Mouse (Mus musculus): ENCODE results near the gene Abhd2. TPM values are rescaled to one million over a fixed set of nuclear protein-coding genes. Genes with fewer than 3 reads are reported as not detected.
A peak's percentile ranks its signal among the peaks of the same experiment; 100 is the strongest.

Abhd2 gene
- polyA plus RNA-seq, 1 experiment from 2014 or later: 4.2 TPM

- Histone ChIP-seq H3K9ac (ENCODE audit: low read length) (no peak overlapping the region), H3K9me3 (ENCODE audit: control insufficient read depth, low read length) (no peaks in the 10 kb centered on the region), H3K4me2 (ENCODE audit: low read length) (no peak overlapping the region), H3K4me1 (ENCODE audit: control insufficient read depth in 2 of 2, insufficient read depth in 2 of 2, low read length in 2 of 2) (peaks cover 3 to 10% of the 10 kb centered on the region in 2 experiments; a peak in 2 of 4 replicates), H3K27ac (replicated peaks in 1 of 2; ENCODE audit: control insufficient read depth in 1 of 2, insufficient read depth in 1 of 2, low read depth in 2 of 2, low read length in 2 of 2) (no peak overlapping the region), H3K27me3 (ENCODE audit: control insufficient read depth, insufficient read depth, low read length) (no peaks in the 10 kb centered on the region), H3K36me3 (ENCODE audit: control insufficient read depth, insufficient read depth, low read length) (no peaks in the 10 kb centered on the region), H3K4me3 (ENCODE audit: control insufficient read depth in 1 of 2, insufficient read depth in 1 of 2, low read depth in 1 of 2, low read length in 2 of 2) (no peak overlapping the region)
- ATAC-seq (ENCODE audit: insufficient number of reproducible peaks, insufficient read depth, low FRiP score, low read depth): no peak
- 33% methylated on average over 7 of the region's 7 CpGs for WGBS
Observed at GRCm38 (mm10) chr7:79267690-79268388, 5.2 kb upstream of the Abhd2 start.

- no peak overlapping the region for H3K27ac ChIP-seq (replicated peaks in 1 of 2; ENCODE audit: control insufficient read depth in 1 of 2, insufficient read depth in 1 of 2, low read depth in 2 of 2, low read length in 2 of 2)
- no peak for ATAC-seq (ENCODE audit: insufficient number of reproducible peaks, insufficient read depth, low FRiP score, low read depth)
Observed at GRCm38 (mm10) chr7:79268897-79269296, 4.1 kb upstream of the Abhd2 start.

GRCm38 (mm10) chr7:79269411-79269810 is 3.6 kb upstream of the Abhd2 start:
- peaks cover 10 to 19% of the 10 kb centered on the region in 2 experiments for H3K4me1 ChIP-seq (ENCODE audit: control insufficient read depth in 2 of 2, insufficient read depth in 2 of 2, low read length in 2 of 2)
- no peaks in the 10 kb centered on the region for H3K27me3 ChIP-seq (ENCODE audit: control insufficient read depth, insufficient read depth, low read length)
- 29% methylated on average over 8 of the region's 8 CpGs for WGBS
- H3K36me3 ChIP-seq (ENCODE audit: control insufficient read depth, insufficient read depth, low read length): no peaks in the 10 kb centered on the region
- H3K9me3 ChIP-seq (ENCODE audit: control insufficient read depth, low read length): no peaks in the 10 kb centered on the region
- no peak overlapping the region for H3K4me3 ChIP-seq (ENCODE audit: control insufficient read depth in 1 of 2, insufficient read depth in 1 of 2, low read depth in 1 of 2, low read length in 2 of 2)
- H3K4me2 ChIP-seq (ENCODE audit: low read length): no peak overlapping the region
- no peak for ATAC-seq (ENCODE audit: insufficient number of reproducible peaks, insufficient read depth, low FRiP score, low read depth)
- no peak overlapping the region for H3K27ac ChIP-seq (replicated peaks in 1 of 2; ENCODE audit: control insufficient read depth in 1 of 2, insufficient read depth in 1 of 2, low read depth in 2 of 2, low read length in 2 of 2)
- no peak overlapping the region for H3K9ac ChIP-seq (ENCODE audit: low read length)

More at GRCm38 (mm10) chr7:79268897-79269296, 4.1 kb upstream of the Abhd2 start:
- Histone ChIP-seq H3K4me3 (ENCODE audit: control insufficient read depth in 1 of 2, insufficient read depth in 1 of 2, low read depth in 1 of 2, low read length in 2 of 2) (no peak overlapping the region), H3K4me2 (ENCODE audit: low read length) (no peak overlapping the region), H3K36me3 (ENCODE audit: control insufficient read depth, insufficient read depth, low read length) (no peaks in the 10 kb centered on the region), H3K9ac (ENCODE audit: low read length) (no peak overlapping the region), H3K27me3 (ENCODE audit: control insufficient read depth, insufficient read depth, low read length) (no peaks in the 10 kb centered on the region), H3K4me1 (ENCODE audit: control insufficient read depth in 2 of 2, insufficient read depth in 2 of 2, low read length in 2 of 2) (peaks cover 6 to 14% of the 10 kb centered on the region in 2 experiments), H3K9me3 (ENCODE audit: control insufficient read depth, low read length) (no peaks in the 10 kb centered on the region)
- WGBS: 87% methylated on average over 8 of the region's 8 CpGs

GRCm38 (mm10) chr7:79269866-79270265 is 3.1 kb upstream of the Abhd2 start:
- H3K9me3 ChIP-seq (ENCODE audit: control insufficient read depth, low read length): no peaks in the 10 kb centered on the region
- no peaks in the 10 kb centered on the region for H3K36me3 ChIP-seq (ENCODE audit: control insufficient read depth, insufficient read depth, low read length)
- no peak overlapping the region for H3K4me2 ChIP-seq (ENCODE audit: low read length)
- H3K27me3 ChIP-seq (ENCODE audit: control insufficient read depth, insufficient read depth, low read length): no peaks in the 10 kb centered on the region
- H3K27ac ChIP-seq (replicated peaks in 1 of 2; ENCODE audit: control insufficient read depth in 1 of 2, insufficient read depth in 1 of 2, low read depth in 2 of 2, low read length in 2 of 2): no peak overlapping the region
- no peak for ATAC-seq (ENCODE audit: insufficient number of reproducible peaks, insufficient read depth, low FRiP score, low read depth)
- peaks cover 13 to 24% of the 10 kb centered on the region in 2 experiments for H3K4me1 ChIP-seq (ENCODE audit: control insufficient read depth in 2 of 2, insufficient read depth in 2 of 2, low read length in 2 of 2)
- H3K4me3 ChIP-seq (ENCODE audit: control insufficient read depth in 1 of 2, insufficient read depth in 1 of 2, low read depth in 1 of 2, low read length in 2 of 2): no peak overlapping the region
- H3K9ac ChIP-seq (ENCODE audit: low read length): no peak overlapping the region
- 28% methylated on average over 1 of the region's 1 CpGs for WGBS

- no peak overlapping the region for H3K9ac ChIP-seq (ENCODE audit: low read length)
- no peak overlapping the region for H3K4me2 ChIP-seq (ENCODE audit: low read length)
- no peaks in the 10 kb centered on the region for H3K36me3 ChIP-seq (ENCODE audit: control insufficient read depth, insufficient read depth, low read length)
- no peaks in the 10 kb centered on the region for H3K27me3 ChIP-seq (ENCODE audit: control insufficient read depth, insufficient read depth, low read length)
- ATAC-seq (ENCODE audit: insufficient number of reproducible peaks, insufficient read depth, low FRiP score, low read depth): no peak
- no peak overlapping the region for H3K27ac ChIP-seq (replicated peaks in 1 of 2; ENCODE audit: control insufficient read depth in 1 of 2, insufficient read depth in 1 of 2, low read depth in 2 of 2, low read length in 2 of 2)
- H3K4me3 ChIP-seq (ENCODE audit: control insufficient read depth in 1 of 2, insufficient read depth in 1 of 2, low read depth in 1 of 2, low read length in 2 of 2): no peak overlapping the region
- WGBS: 57% methylated on average over 9 of the region's 9 CpGs
- H3K9me3 ChIP-seq (ENCODE audit: control insufficient read depth, low read length): no peaks in the 10 kb centered on the region
- H3K4me1 ChIP-seq (ENCODE audit: control insufficient read depth in 2 of 2, insufficient read depth in 2 of 2, low read length in 2 of 2): peaks cover 18 to 35% of the 10 kb centered on the region in 2 experiments
Observed at GRCm38 (mm10) chr7:79270961-79271387, 2.0 kb upstream of the Abhd2 start.

- no peak overlapping the region for H3K9ac ChIP-seq (ENCODE audit: low read length)
- H3K27ac ChIP-seq (replicated peaks in 1 of 2; ENCODE audit: control insufficient read depth in 1 of 2, insufficient read depth in 1 of 2, low read depth in 2 of 2, low read length in 2 of 2): 0 out of 4 replicates have a peak overlapping the region, but pooled peaks of 1 of the 2 experiments have one; percentile 1
- H3K27me3 ChIP-seq (ENCODE audit: control insufficient read depth, insufficient read depth, low read length): no peaks in the 10 kb centered on the region
- ATAC-seq (ENCODE audit: insufficient number of reproducible peaks, insufficient read depth, low FRiP score, low read depth): no peak
- H3K9me3 ChIP-seq (ENCODE audit: control insufficient read depth, low read length): no peaks in the 10 kb centered on the region
- 73% methylated on average over 16 of the region's 16 CpGs for WGBS
- peak overlapping the region; percentile 36 to 38 for H3K4me3 ChIP-seq (ENCODE audit: control insufficient read depth in 1 of 2, insufficient read depth in 1 of 2, low read depth in 1 of 2, low read length in 2 of 2)
- H3K4me1 ChIP-seq (ENCODE audit: control insufficient read depth in 2 of 2, insufficient read depth in 2 of 2, low read length in 2 of 2): peaks cover 23 to 36% of the 10 kb centered on the region in 2 experiments
- peak overlapping the region; percentile 85 for H3K4me2 ChIP-seq (ENCODE audit: low read length)
- no peaks in the 10 kb centered on the region for H3K36me3 ChIP-seq (ENCODE audit: control insufficient read depth, insufficient read depth, low read length)
Observed at GRCm38 (mm10) chr7:79271861-79272788, 874 bp upstream of the Abhd2 start.

- WGBS: 19% methylated on average over 15 of the region's 15 CpGs
- Histone ChIP-seq H3K4me1 (ENCODE audit: control insufficient read depth in 2 of 2, insufficient read depth in 2 of 2, low read length in 2 of 2) (peaks cover 24 to 39% of the 10 kb centered on the region in 2 experiments), H3K27me3 (ENCODE audit: control insufficient read depth, insufficient read depth, low read length) (no peaks in the 10 kb centered on the region), H3K27ac (replicated peaks in 1 of 2; ENCODE audit: control insufficient read depth in 1 of 2, insufficient read depth in 1 of 2, low read depth in 2 of 2, low read length in 2 of 2) (peak overlapping the region in 1 of 2 experiments; percentile 68; a peak in 3 of 4 replicates), H3K4me2 (ENCODE audit: low read length) (peak overlapping the region; percentile 85), H3K36me3 (ENCODE audit: control insufficient read depth, insufficient read depth, low read length) (no peaks in the 10 kb centered on the region), H3K9ac (ENCODE audit: low read length) (peak overlapping the region; percentile 86), H3K4me3 (ENCODE audit: control insufficient read depth in 1 of 2, insufficient read depth in 1 of 2, low read depth in 1 of 2, low read length in 2 of 2) (peak overlapping the region; percentile 88 to 89), H3K9me3 (ENCODE audit: control insufficient read depth, low read length) (no peaks in the 10 kb centered on the region)
- no peak for ATAC-seq (ENCODE audit: insufficient number of reproducible peaks, insufficient read depth, low FRiP score, low read depth)
Observed at GRCm38 (mm10) chr7:79273738-79274472, 906 bp downstream of the Abhd2 start.

Measured in heart, embryonic 14.5 days (tissue).